Mouse (Mus musculus) liver, embryonic 15.5 days (tissue): ENCODE measurements at regions not wholly inside any gene's neighbourhood (a gene's known extent, or its start where the extent isn't known, plus 50 kb on each side); places are given as distances from the start of the nearest gene placed in this dataset.

Experiments used
- ATAC-seq: fragments of 200-750 bp; cut with Nextera tagmentation; 2 replicates; pipeline ENCODE4 v1.8.0; 2017; ENCODE audit warnings: moderate number of reproducible peaks, mild to moderate bottlenecking, moderate library complexity; ENCODE audit not compliant: insufficient read depth
- H3K27ac ChIP-seq: fragments of 300-500 bp; sonication (generic); replicated peaks from 2 replicates; pipeline ENCODE4 v1.5.1; 2015; ENCODE audit warnings: mild to moderate bottlenecking, inconsistent platforms
- H3K27me3 ChIP-seq: fragments of 300-500 bp; sonication (generic); 2 replicates; pipeline ENCODE4 v1.6.1; 2015; ENCODE audit warnings: mild to moderate bottlenecking, inconsistent platforms
- H3K36me3 ChIP-seq: fragments of 300-500 bp; sonication (generic); replicated peaks from 2 replicates; pipeline ENCODE4 v1.6.1; 2015; ENCODE audit warnings: moderate library complexity, mild to moderate bottlenecking, inconsistent platforms
- H3K4me1 ChIP-seq: fragments of 300-500 bp; sonication (generic); replicated peaks from 2 replicates; pipeline ENCODE4 v1.6.1; 2015; ENCODE audit warnings: inconsistent platforms
- H3K4me2 ChIP-seq: fragments of 300-500 bp; sonication (generic); 2 replicates; pipeline ENCODE4 v1.6.1; 2015; ENCODE audit warnings: moderate library complexity, mild to moderate bottlenecking, inconsistent platforms
- H3K4me3 ChIP-seq: fragments of 300-500 bp; sonication (generic); replicated peaks from 2 replicates; pipeline ENCODE4 v1.5.1; 2015; ENCODE audit warnings: mild to moderate bottlenecking, inconsistent platforms
- H3K9ac ChIP-seq: fragments of 300-500 bp; sonication (generic); 2 replicates; pipeline ENCODE4 v1.6.1; 2015; ENCODE audit warnings: moderate library complexity, mild to moderate bottlenecking, inconsistent platforms
- H3K9me3 ChIP-seq: fragments of 300-500 bp; sonication (generic); replicated peaks from 2 replicates; pipeline ENCODE4 v1.6.1; 2016; ENCODE audit warnings: inconsistent platforms
- WGBS: fragments of 180-500 bp; shearing (Covaris S2); methylation state at CpG from one replicate; pipeline ENCODE4 v1.1.7; 2015; ENCODE audit warnings: mixed read lengths; ENCODE audit not compliant: insufficient replicate concordance; 5-methylcytosine and 5-hydroxymethylcytosine counted together

- H3K4me1 ChIP-seq = no peaks in the 10 kb centered on the region
- ATAC-seq = peak; percentile 68
- H3K36me3 ChIP-seq = no peaks in the 10 kb centered on the region
- no peak overlapping the region for H3K27ac ChIP-seq
- peak overlapping the region; percentile 47 for H3K4me3 ChIP-seq
- no peaks in the 10 kb centered on the region for H3K27me3 ChIP-seq
- peak overlapping the region; percentile 63 for H3K4me2 ChIP-seq
- H3K9ac ChIP-seq = no peak overlapping the region
- 14% methylated on average over 16 of the region's 16 CpGs for WGBS
- H3K9me3 ChIP-seq = no peaks in the 10 kb centered on the region
Observed at GRCm38 (mm10) chr17:22673891-22674622, 73.3 kb downstream of the Vmn2r112 start.
